Mouse (Mus musculus) frontal cortex, postnatal 10 days (tissue): Measurements from ENCODE around the gene Fgf2.

ENCODE experiments used
- DNase-seq, 2 experiments: peaks; one replicate each; pipeline ENCODE4 v3.0.0; 2022; ENCODE audit warnings: low spot score in 2 of 2, mixed read lengths in 1 of 2

The Fgf2 gene

GRCm38 (mm10) chr3:37354737-37355136 is 6.6 kb downstream of the Fgf2 start:
- no peak for DNase-seq

- no peak for DNase-seq
These were observed 12.6 kb downstream of the Fgf2 start for GRCm38 (mm10) chr3:37360729-37361128.

- DNase-seq = no peak
These were observed 17.0 kb downstream of the Fgf2 start for GRCm38 (mm10) chr3:37365144-37365543.

GRCm38 (mm10) chr3:37365976-37366375 is 17.8 kb downstream of the Fgf2 start:
- DNase-seq = no peak

GRCm38 (mm10) chr3:37366381-37367053 is 18.4 kb downstream of the Fgf2 start:
- DNase-seq = no peak

- no peak for DNase-seq
These were observed 22.3 kb downstream of the Fgf2 start for GRCm38 (mm10) chr3:37370407-37370806.

GRCm38 (mm10) chr3:37373712-37374111 is 25.6 kb downstream of the Fgf2 start:
- DNase-seq = no peak

- no peak for DNase-seq
These were observed 29.8 kb downstream of the Fgf2 start for GRCm38 (mm10) chr3:37377926-37378325.

- DNase-seq = no peak
These were observed 30.3 kb downstream of the Fgf2 start for GRCm38 (mm10) chr3:37378412-37378811.

- no peak for DNase-seq
These were observed 31.1 kb downstream of the Fgf2 start for GRCm38 (mm10) chr3:37379201-37379600.

GRCm38 (mm10) chr3:37379930-37380881 is 32.1 kb downstream of the Fgf2 start:
- peak in 1 of 2 experiments; percentile 7 for DNase-seq

- DNase-seq = no peak
These were observed 33.3 kb downstream of the Fgf2 start for GRCm38 (mm10) chr3:37381457-37381856.

GRCm38 (mm10) chr3:37383096-37383765 is 35.1 kb downstream of the Fgf2 start:
- no peak for DNase-seq

- DNase-seq = no peak
These were observed 39.2 kb downstream of the Fgf2 start for GRCm38 (mm10) chr3:37387310-37387709.

GRCm38 (mm10) chr3:37396930-37397608 is 48.9 kb downstream of the Fgf2 start:
- DNase-seq = no peak

- DNase-seq = no peak
These were observed 49.5 kb downstream of the Fgf2 start for GRCm38 (mm10) chr3:37397646-37398045.

GRCm38 (mm10) chr3:37398661-37399395 is 50.7 kb downstream of the Fgf2 start:
- DNase-seq = no peak

- no peak for DNase-seq
These were observed 53.8 kb downstream of the Fgf2 start for GRCm38 (mm10) chr3:37401729-37402610.

GRCm38 (mm10) chr3:37407598-37407997 is 59.5 kb downstream of the Fgf2 start:
- no peak for DNase-seq

- DNase-seq = no peak
These were observed 65.3 kb downstream of the Fgf2 start for GRCm38 (mm10) chr3:37413446-37413845.
